Mouse (Mus musculus) forebrain, embryonic 16.5 days (tissue): ENCODE data around the gene Nxnl1. TPM values are rescaled to one million over a fixed set of nuclear protein-coding genes. Genes with fewer than 3 reads are reported as not detected.

ENCODE experiments used
- ATAC-seq: fragments of 200-750 bp; cut with Nextera tagmentation; 2 replicates; pipeline ENCODE4 v1.8.0; 2017; ENCODE audit warnings: mild to moderate bottlenecking, moderate library complexity
- H3K27ac ChIP-seq: fragments of 300-500 bp; sonication (generic); 2 replicates; pipeline ENCODE4 v1.5.1; 2014; ENCODE audit warnings: low read length, control low read depth
- H3K27me3 ChIP-seq: fragments of 300-500 bp; sonication (generic); replicated peaks from 2 replicates; pipeline ENCODE4 v1.6.1; 2014; ENCODE audit warnings: low read length; ENCODE audit not compliant: control insufficient read depth, insufficient read depth
- H3K36me3 ChIP-seq: fragments of 300-500 bp; sonication (generic); 2 replicates; pipeline ENCODE4 v1.6.1; 2014; ENCODE audit not compliant: control insufficient read depth, insufficient read depth
- H3K4me1 ChIP-seq: fragments of 300-500 bp; sonication (generic); replicated peaks from 2 replicates; pipeline ENCODE4 v1.6.1; 2014; ENCODE audit warnings: low read length; ENCODE audit not compliant: control insufficient read depth, insufficient read depth
- H3K4me2 ChIP-seq: fragments of 300-500 bp; sonication (generic); 2 replicates; pipeline ENCODE4 v1.6.1; 2014; ENCODE audit warnings: mild to moderate bottlenecking, low read length, control low read depth
- H3K4me3 ChIP-seq: fragments of 300-500 bp; sonication (generic); replicated peaks from 2 replicates; pipeline ENCODE4 v1.5.1; 2014; ENCODE audit warnings: mild to moderate bottlenecking, low read length, control low read depth
- H3K9ac ChIP-seq: fragments of 300-500 bp; sonication (generic); replicated peaks from 2 replicates; pipeline ENCODE4 v1.6.1; 2014; ENCODE audit warnings: low read depth, low read length, control low read depth
- H3K9me3 ChIP-seq: fragments of 300-500 bp; sonication (generic); 2 replicates; pipeline ENCODE4 v1.6.1; 2016; ENCODE audit warnings: low read length; ENCODE audit not compliant: control insufficient read depth
- WGBS: fragments of 180-500 bp; shearing (Covaris S2); extraction: QIAGEN DNeasy Blood & Tissue Kit; methylation state at CpG from one replicate; pipeline ENCODE4 v1.1.7; 2014; 5-methylcytosine and 5-hydroxymethylcytosine counted together
- polyA plus RNA-seq: library from polyadenylated mRNA; unstranded; fragments of >200 nt; fragmentation: Nextera tagmentation; extraction: Ambion mirVana; gene quantifications from 2 replicates; pipeline ENCODE4 v1.2.1, GENCODE M21; 2015

Nxnl1 gene
- polyA plus RNA-seq, 1 experiment from 2014 or later = not detected

GRCm38 (mm10) chr8:71591017-71591416 lies 24.6 kb upstream of the Nxnl1 start:
- peaks cover 26% of the 10 kb centered on the region for H3K4me1 ChIP-seq
- H3K36me3 ChIP-seq = peaks cover 2% of the 10 kb centered on the region; the same call in 1 of the 2 replicates
- H3K27me3 ChIP-seq = no peaks in the 10 kb centered on the region
- no peak for ATAC-seq
- H3K4me2 ChIP-seq = peak overlapping the region; percentile 93
- H3K4me3 ChIP-seq = peak overlapping the region; percentile 83
- H3K27ac ChIP-seq = peak overlapping the region; percentile 95
- no peaks in the 10 kb centered on the region for H3K9me3 ChIP-seq
- peak overlapping the region; percentile 91 for H3K9ac ChIP-seq
- 30% methylated on average over 5 of the region's 5 CpGs for WGBS

- no peaks in the 10 kb centered on the region for H3K9me3 ChIP-seq
- no peaks in the 10 kb centered on the region for H3K27me3 ChIP-seq
- H3K4me1 ChIP-seq = peaks cover 20% of the 10 kb centered on the region
- H3K4me2 ChIP-seq = no peak overlapping the region
- H3K4me3 ChIP-seq = no peak overlapping the region
- 65% methylated on average over 3 of the region's 3 CpGs for WGBS
- H3K27ac ChIP-seq = no peak overlapping the region
- H3K9ac ChIP-seq = no peak overlapping the region
- ATAC-seq = no peak
- H3K36me3 ChIP-seq = peaks cover 7% of the 10 kb centered on the region
Measured at GRCm38 (mm10) chr8:71588762-71589161, 22.4 kb upstream of the Nxnl1 start.

GRCm38 (mm10) chr8:71586891-71587290 lies 20.5 kb upstream of the Nxnl1 start:
- Histone ChIP-seq H3K9ac (no peak overlapping the region), H3K4me2 (no peak overlapping the region), H3K4me1 (peaks cover 9% of the 10 kb centered on the region), H3K27me3 (no peaks in the 10 kb centered on the region), H3K4me3 (no peak overlapping the region), H3K36me3 (peaks cover 7% of the 10 kb centered on the region), H3K9me3 (no peaks in the 10 kb centered on the region), H3K27ac (no peak overlapping the region)
- WGBS = 70% methylated on average over 2 of the region's 2 CpGs
- peak; percentile 31; the same call in 1 of the 2 replicates for ATAC-seq

- H3K27me3 ChIP-seq = no peaks in the 10 kb centered on the region
- no peak overlapping the region for H3K4me3 ChIP-seq
- ATAC-seq = peak; percentile 18; the same call in 1 of the 2 replicates
- H3K27ac ChIP-seq = no peak overlapping the region
- no peaks in the 10 kb centered on the region for H3K9me3 ChIP-seq
- no peak overlapping the region for H3K4me2 ChIP-seq
- H3K36me3 ChIP-seq = peaks cover 5% of the 10 kb centered on the region
- 21% methylated on average over 9 of the region's 9 CpGs for WGBS
- H3K9ac ChIP-seq = no peak overlapping the region
- H3K4me1 ChIP-seq = peaks cover 10% of the 10 kb centered on the region; the same call in 1 of the 2 replicates
Measured at GRCm38 (mm10) chr8:71580201-71580600, 13.8 kb upstream of the Nxnl1 start.

GRCm38 (mm10) chr8:71579476-71579875 lies 13.1 kb upstream of the Nxnl1 start:
- 74% methylated on average over 14 of the region's 14 CpGs for WGBS
- no peak for ATAC-seq
- Histone ChIP-seq H3K27me3 (no peaks in the 10 kb centered on the region), H3K9ac (no peak overlapping the region), H3K9me3 (no peaks in the 10 kb centered on the region), H3K36me3 (peaks cover 2% of the 10 kb centered on the region), H3K27ac (no peak overlapping the region), H3K4me1 (peaks cover 11% of the 10 kb centered on the region; the same call in 1 of the 2 replicates), H3K4me3 (no peak overlapping the region), H3K4me2 (no peak overlapping the region)

- Histone ChIP-seq H3K9ac (no peak overlapping the region), H3K4me1 (peaks cover 12% of the 10 kb centered on the region; the same call in 1 of the 2 replicates), H3K36me3 (no peaks in the 10 kb centered on the region), H3K4me2 (no peak overlapping the region), H3K4me3 (no peak overlapping the region), H3K27me3 (no peaks in the 10 kb centered on the region), H3K27ac (no peak overlapping the region), H3K9me3 (no peaks in the 10 kb centered on the region)
- WGBS = 65% methylated on average over 1 of the region's 1 CpGs
- no peak for ATAC-seq
Measured at GRCm38 (mm10) chr8:71579009-71579408, 12.6 kb upstream of the Nxnl1 start.

- H3K9ac ChIP-seq = no peak overlapping the region
- H3K36me3 ChIP-seq = no peaks in the 10 kb centered on the region
- H3K4me3 ChIP-seq = no peak overlapping the region
- H3K4me1 ChIP-seq = peaks cover 15% of the 10 kb centered on the region
- no peak for ATAC-seq
- H3K9me3 ChIP-seq = no peaks in the 10 kb centered on the region
- WGBS = 71% methylated on average over 4 of the region's 4 CpGs
- H3K4me2 ChIP-seq = no peak overlapping the region
- H3K27me3 ChIP-seq = no peaks in the 10 kb centered on the region
- no peak overlapping the region for H3K27ac ChIP-seq
Measured at GRCm38 (mm10) chr8:71577856-71578387, 11.5 kb upstream of the Nxnl1 start.

DNA sequence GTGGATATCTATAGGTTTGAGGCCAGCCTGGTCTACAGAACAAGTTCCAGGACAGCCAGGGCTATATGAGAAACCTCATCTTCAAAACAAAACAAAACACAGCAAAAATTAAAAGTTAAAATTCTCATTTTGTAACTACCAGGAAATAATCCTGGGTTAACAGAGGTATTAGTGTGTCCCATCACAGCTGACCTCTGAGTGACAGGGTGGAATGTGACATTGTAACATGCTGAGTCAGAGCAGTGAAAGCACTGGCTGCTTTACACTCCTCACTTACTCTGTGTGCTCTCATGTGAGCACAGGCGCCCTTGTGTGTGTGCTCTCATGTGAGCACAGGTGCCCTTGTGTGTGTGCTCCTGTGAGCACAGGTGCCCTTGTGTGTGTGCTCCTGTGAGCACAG lies 8.6 kb upstream of the Nxnl1 start:
- ATAC-seq = no peak
- Histone ChIP-seq H3K4me3 (no peak overlapping the region), H3K9me3 (no peaks in the 10 kb centered on the region), H3K27ac (no peak overlapping the region), H3K4me1 (peaks cover 31% of the 10 kb centered on the region), H3K9ac (no peak overlapping the region), H3K4me2 (no peak overlapping the region), H3K27me3 (no peaks in the 10 kb centered on the region), H3K36me3 (no peaks in the 10 kb centered on the region)
- WGBS = 74% methylated on average over 1 of the region's 1 CpGs

GRCm38 (mm10) chr8:71574426-71574825 lies 8.0 kb upstream of the Nxnl1 start:
- no peaks in the 10 kb centered on the region for H3K9me3 ChIP-seq
- no peak overlapping the region for H3K9ac ChIP-seq
- H3K4me2 ChIP-seq = no peak overlapping the region
- no peaks in the 10 kb centered on the region for H3K27me3 ChIP-seq
- H3K36me3 ChIP-seq = no peaks in the 10 kb centered on the region
- peaks cover 26% of the 10 kb centered on the region for H3K4me1 ChIP-seq
- 62% methylated on average over 7 of the region's 7 CpGs for WGBS
- H3K4me3 ChIP-seq = no peak overlapping the region
- no peak overlapping the region for H3K27ac ChIP-seq
- ATAC-seq = no peak
